In the genomic region with DNA sequence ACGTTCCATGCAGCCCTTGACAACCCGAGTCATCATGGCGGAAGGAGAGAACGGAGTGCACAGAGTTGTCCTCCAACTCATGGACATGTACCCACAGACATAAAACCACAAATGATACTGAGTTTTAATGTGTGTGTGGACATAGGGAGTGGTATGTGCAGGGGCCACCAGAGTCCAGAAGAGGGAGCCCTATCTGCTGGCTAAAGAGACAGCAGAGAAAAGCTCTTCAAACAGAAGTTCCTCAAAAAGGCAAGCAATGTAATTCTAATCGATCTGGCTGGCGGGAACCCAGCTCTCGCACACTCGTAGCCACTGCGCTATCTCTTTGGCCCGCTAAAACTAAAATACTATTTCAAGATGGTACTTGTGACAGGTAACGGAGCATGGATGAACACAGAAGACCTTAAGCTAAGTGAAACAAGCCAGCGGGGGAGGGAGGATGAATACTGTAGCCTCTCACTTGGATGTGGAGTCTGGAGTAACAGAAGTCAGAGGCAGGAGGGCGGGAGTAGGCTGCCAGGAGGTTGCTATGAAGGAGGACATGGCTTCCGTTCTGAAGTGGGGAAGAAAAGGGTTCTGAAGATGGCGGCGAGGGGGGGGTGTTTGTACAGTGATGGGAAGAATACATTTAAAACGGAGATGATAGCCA, we compare ENCODE assay signal across 9 mouse cellular contexts. TPM values are rescaled to one million over a fixed set of nuclear protein-coding genes. Genes with fewer than 3 reads are reported as not detected.
A peak's percentile ranks its signal among the peaks of the same experiment; 100 is the strongest.
DNase-seq lines count a peak whose midpoint lies in the region; ATAC-seq and TF ChIP-seq lines count a peak whose summit lies in the region.
"Had no signal": no experiment of that assay in that cellular context is flagged by ENCODE, and none has a peak within 500 bp of the region (broad histone marks: within the 10 kb centered on the region; RNA-seq: fewer than 3 reads in every experiment).

No protein-coding gene starts in this region.

- H3K9ac ChIP-seq in hindbrain, embryonic 16.5 days (ENCODE audit: low read depth, low read length) = no peak overlapping the region
- H3K9ac ChIP-seq in hindbrain, embryonic 13.5 days = no peak overlapping the region
- H3K9ac ChIP-seq in liver, embryonic 14.5 days (replicated peaks) = no peak overlapping the region
- H3K9ac ChIP-seq: limb, embryonic 13.5 days had no signal

- no peaks in the 10 kb centered on the region for H3K36me3 ChIP-seq in hindbrain, embryonic 16.5 days (ENCODE audit: control insufficient read depth, insufficient read depth, low read length)
- H3K36me3 ChIP-seq in hindbrain, embryonic 13.5 days = no peaks in the 10 kb centered on the region
- no peaks in the 10 kb centered on the region for H3K36me3 ChIP-seq in liver, embryonic 14.5 days (replicated peaks; ENCODE audit: control insufficient read depth, insufficient read depth, low read depth)
- H3K36me3 ChIP-seq: limb, embryonic 13.5 days had no signal

- WGBS in hindbrain, embryonic 16.5 days = 93% methylated on average over 17 of the region's 17 CpGs
- WGBS in hindbrain, embryonic 13.5 days = 93% methylated on average over 17 of the region's 17 CpGs
- 54% methylated on average over 17 of the region's 17 CpGs for WGBS in liver, embryonic 14.5 days (ENCODE audit: insufficient replicate concordance)

- H3K4me3 ChIP-seq in hindbrain, embryonic 16.5 days (ENCODE audit: low read length) = no peak overlapping the region
- H3K4me3 ChIP-seq in hindbrain, embryonic 13.5 days = no peak overlapping the region
- H3K4me3 ChIP-seq in liver, embryonic 14.5 days (ENCODE audit: insufficient read depth in 1 of 2, low read depth in 2 of 2, low read length in 2 of 2) = no peak overlapping the region
- H3K4me3 ChIP-seq: limb, embryonic 13.5 days had no signal

- no peaks in the 10 kb centered on the region for H3K27me3 ChIP-seq in hindbrain, embryonic 16.5 days (replicated peaks; ENCODE audit: control insufficient read depth, insufficient read depth, low read length)
- H3K27me3 ChIP-seq in hindbrain, embryonic 13.5 days = no peaks in the 10 kb centered on the region
- no peaks in the 10 kb centered on the region for H3K27me3 ChIP-seq in liver, embryonic 14.5 days (ENCODE audit: control insufficient read depth, insufficient read depth, low read length)
- H3K27me3 ChIP-seq: limb, embryonic 13.5 days had no signal

- peak; percentile 23; the same call in 1 of the 2 replicates for ATAC-seq in hindbrain, embryonic 16.5 days
- ATAC-seq in hindbrain, embryonic 13.5 days (ENCODE audit: low FRiP score) = no peak
- ATAC-seq in liver, embryonic 14.5 days (ENCODE audit: insufficient read depth) = no peak
- no peak for ATAC-seq in activated CD4-positive, CD25-positive, alpha-beta regulatory T cell, adult 4 months

- DNase-seq in 416B (ENCODE audit: low read depth) (peak; percentile 16), NIH3T3 (ENCODE audit: low read depth) (peak; percentile 28)
- no peak for DNase-seq in liver, embryonic 14.5 days (ENCODE audit: low read depth in 3 of 3, low spot score in 3 of 3)
- no peak for DNase-seq in T-cell, adult 2 months (ENCODE audit: low spot score)
- DNase-seq in heart, adult 9 months (ENCODE audit: low spot score in 2 of 2) = no peak

- peak; percentile 40 for TF ChIP-seq CTCF in liver, embryonic 14.5 days (IDR thresholded peaks at IDR 0.05; ENCODE audit: low read depth)

- no peak for TF ChIP-seq EP300 in liver, embryonic 14.5 days (IDR thresholded peaks at IDR 0.05; ENCODE audit: low read depth)

- H3K4me2 ChIP-seq in hindbrain, embryonic 16.5 days (ENCODE audit: low read length) = no peak overlapping the region
- no peak overlapping the region for H3K4me2 ChIP-seq in hindbrain, embryonic 13.5 days
- no peak overlapping the region for H3K4me2 ChIP-seq in liver, embryonic 14.5 days (ENCODE audit: low read depth)
- H3K4me2 ChIP-seq: limb, embryonic 13.5 days had no signal

- H3K4me1 ChIP-seq in hindbrain, embryonic 16.5 days (ENCODE audit: control insufficient read depth, insufficient read depth, low read depth, low read length) = no peaks in the 10 kb centered on the region
- no peaks in the 10 kb centered on the region for H3K4me1 ChIP-seq in hindbrain, embryonic 13.5 days (replicated peaks)
- peaks cover 0 to 4% of the 10 kb centered on the region in 2 experiments; a peak in 1 of 4 replicates for H3K4me1 ChIP-seq in liver, embryonic 14.5 days (replicated peaks; ENCODE audit: control insufficient read depth in 2 of 2, insufficient read depth in 2 of 2, low read length in 1 of 2)

- no peak overlapping the region for H3K27ac ChIP-seq in hindbrain, embryonic 16.5 days (ENCODE audit: low read depth, low read length)
- no peak overlapping the region for H3K27ac ChIP-seq in hindbrain, embryonic 13.5 days
- H3K27ac ChIP-seq in liver, embryonic 14.5 days = no peak overlapping the region
- H3K27ac ChIP-seq: limb, embryonic 13.5 days had no signal

- H3K9me3 ChIP-seq in hindbrain, embryonic 16.5 days (ENCODE audit: control insufficient read depth, low read length) = no peaks in the 10 kb centered on the region
- no peaks in the 10 kb centered on the region for H3K9me3 ChIP-seq in hindbrain, embryonic 13.5 days
- no peaks in the 10 kb centered on the region for H3K9me3 ChIP-seq in liver, embryonic 14.5 days (ENCODE audit: control insufficient read depth, low read length)
- H3K9me3 ChIP-seq: limb, embryonic 13.5 days had no signal

RNA-seq across cellular contexts. Expression of a gene that starts 51.9 kb away (rescaled TPM):
- 2.7 and 4.2 TPM in 2 replicates for polyA plus RNA-seq in hindbrain, embryonic 16.5 days (2015; fragmentation: Nextera tagmentation; extraction: Ambion mirVana)
- 4.3 and 4.4 TPM in 2 replicates for polyA plus RNA-seq in hindbrain, embryonic 13.5 days (2015; fragmentation: Nextera tagmentation; extraction: Ambion mirVana)
- 1.0 and 1.4 TPM in 2 replicates for polyA plus RNA-seq in liver, embryonic 14.5 days (2012; rRNA removed)
- 0.32 and 0.77 TPM in 2 replicates for polyA plus RNA-seq in liver, embryonic 14.5 days (2014; fragmentation: Nextera tagmentation; extraction: Ambion mirVana)
- under 1 TPM in 1 of 2 experiments, not detected in 1; 0.24 TPM for polyA plus RNA-seq in activated CD4-positive, CD25-positive, alpha-beta regulatory T cell, adult 4 months (2017; shearing (Covaris generic))

Comparison
In these comparisons a context has a peak if more than half of its experiments do, and no peak if none do; other contexts are left out.
1. DNase-seq: peak in 416B (single experiment) and NIH3T3 (single experiment); none in liver, embryonic 14.5 days (0 of 3), T-cell, adult 2 months (single experiment) and heart, adult 9 months (0 of 2).